Mouse (Mus musculus): ENCODE measurements around the gene Stub1.
A peak's percentile ranks its signal among the peaks of the same experiment; 100 is the strongest.

- TF ChIP-seq POLR2A (IDR thresholded peaks at IDR 0.05; ENCODE audit: borderline replicate concordance, control insufficient read depth, low read depth, low read length) (peak; percentile 77; the same call in 1 of the 2 replicates), CTCF (IDR thresholded peaks at IDR 0.05; ENCODE audit: control insufficient read depth, insufficient read depth, low read length) (0 out of 2 replicates have a peak, but pooled peaks have one; percentile 7)
Observed at GRCm38 (mm10) chr17:25785281-25785745, 47.9 kb downstream of the Stub1 start, which contains the start of gene Haghl.

Data from bone marrow, adult 2 months (tissue).